Mouse (Mus musculus) liver, adult 2 months (tissue): ENCODE measurements at regions not wholly inside any gene's neighbourhood (a gene's known extent, or its start where the extent isn't known, plus 50 kb on each side); places are given as distances from the start of the nearest gene placed in this dataset.

ENCODE experiments used
- DNase-seq: peaks from one replicate; pipeline ENCODE4 v3.0.0-alpha.2; 2011; ENCODE audit warnings: low read depth, low spot score; ENCODE audit errors: extremely low read depth
- H3K27ac ChIP-seq: fragments of 200-500 bp; replicated peaks from 2 replicates; pipeline ENCODE4 v1.5.1; 2012; ENCODE audit warnings: low read depth, mild to moderate bottlenecking, control low read depth, inconsistent platforms, low read length; ENCODE audit not compliant: insufficient read depth
- H3K27me3 ChIP-seq: fragments of 200-500 bp; 2 replicates; pipeline ENCODE4 v1.6.1; 2012; ENCODE audit warnings: mild to moderate bottlenecking, moderate library complexity, low read length, inconsistent platforms; ENCODE audit not compliant: control insufficient read depth, insufficient read depth
- H3K36me3 ChIP-seq: fragments of 200-500 bp; 2 replicates; pipeline ENCODE4 v1.6.1; 2012; ENCODE audit warnings: low read length, inconsistent platforms; ENCODE audit not compliant: control insufficient read depth, insufficient read depth
- H3K4me1 ChIP-seq: fragments of 200-500 bp; 2 replicates; pipeline ENCODE4 v1.6.1; 2011; ENCODE audit warnings: low read length; ENCODE audit not compliant: control insufficient read depth, insufficient read depth
- H3K4me3 ChIP-seq: fragments of 200-500 bp; 2 replicates; pipeline ENCODE4 v1.5.1; 2011; ENCODE audit warnings: low read depth, mild to moderate bottlenecking, control low read depth, low read length, moderate library complexity; ENCODE audit not compliant: insufficient read depth
- H3K79me2 ChIP-seq: fragments of 200-500 bp; 2 replicates; pipeline ENCODE4 v1.6.1; 2012; ENCODE audit warnings: inconsistent platforms, mild to moderate bottlenecking, low read length, moderate library complexity; ENCODE audit not compliant: control insufficient read depth, insufficient read depth
- H3K9ac ChIP-seq: fragments of 200-500 bp; 2 replicates; pipeline ENCODE4 v1.6.1; 2012; ENCODE audit warnings: low read depth, mild to moderate bottlenecking, control low read depth, inconsistent platforms, low read length
- CTCF ChIP-seq: fragments of 200-500 bp; IDR thresholded peaks from 2 replicates; pipeline ENCODE4 v1.5.1; 2011; ENCODE audit warnings: low read depth, low read length, control low read depth
- POLR2A ChIP-seq: fragments of 200-500 bp; IDR thresholded peaks from 2 replicates; pipeline ENCODE4 v1.6.1; 2011; ENCODE audit warnings: low read length, control low read depth; ENCODE audit not compliant: insufficient read depth; ENCODE audit errors: extremely low read depth
- WGBS: fragments of 180-500 bp; shearing (Covaris S2); methylation state at CpG from one replicate; pipeline ENCODE4 v1.1.7; 2018; 5-methylcytosine and 5-hydroxymethylcytosine counted together

GRCm38 (mm10) chr1:88623040-88623439 is 79.0 kb downstream of the Arl4c start:
- Histone ChIP-seq H3K79me2 (no peaks in the 10 kb centered on the region), H3K27ac (no peak overlapping the region), H3K9ac (no peak overlapping the region), H3K4me1 (no peaks in the 10 kb centered on the region), H3K36me3 (no peaks in the 10 kb centered on the region), H3K4me3 (no peak overlapping the region), H3K27me3 (no peaks in the 10 kb centered on the region)
- TF ChIP-seq POLR2A (no peak), CTCF (no peak)
- WGBS, result 86% methylated on average over 10 of the region's 10 CpGs
- no peak for DNase-seq

- Histone ChIP-seq H3K27ac (no peak overlapping the region), H3K9ac (no peak overlapping the region), H3K4me1 (no peaks in the 10 kb centered on the region), H3K27me3 (no peaks in the 10 kb centered on the region), H3K36me3 (no peaks in the 10 kb centered on the region), H3K79me2 (no peaks in the 10 kb centered on the region), H3K4me3 (no peak overlapping the region)
- DNase-seq, result no peak
- 91% methylated on average over 6 of the region's 6 CpGs for WGBS
- no peak for TF ChIP-seq CTCF
- no peak for TF ChIP-seq POLR2A
Observed at GRCm38 (mm10) chr1:88622356-88622755, 79.7 kb downstream of the Arl4c start.

GRCm38 (mm10) chr1:88621214-88621613 is 80.8 kb downstream of the Arl4c start:
- H3K4me3 ChIP-seq, result no peak overlapping the region
- WGBS, result 61% methylated on average over 2 of the region's 2 CpGs
- DNase-seq, result no peak
- no peak overlapping the region for H3K9ac ChIP-seq
- no peaks in the 10 kb centered on the region for H3K36me3 ChIP-seq
- H3K27ac ChIP-seq, result no peak overlapping the region
- TF ChIP-seq POLR2A (no peak), CTCF (no peak)
- no peaks in the 10 kb centered on the region for H3K79me2 ChIP-seq
- no peaks in the 10 kb centered on the region for H3K4me1 ChIP-seq
- no peaks in the 10 kb centered on the region for H3K27me3 ChIP-seq

GRCm38 (mm10) chr1:88613007-88613406 is 89.0 kb downstream of the Arl4c start:
- TF ChIP-seq POLR2A, result no peak
- no peak for TF ChIP-seq CTCF
- no peak overlapping the region for H3K4me3 ChIP-seq
- no peaks in the 10 kb centered on the region for H3K27me3 ChIP-seq
- DNase-seq, result no peak
- H3K79me2 ChIP-seq, result no peaks in the 10 kb centered on the region
- H3K36me3 ChIP-seq, result no peaks in the 10 kb centered on the region
- H3K9ac ChIP-seq, result no peak overlapping the region
- no peaks in the 10 kb centered on the region for H3K4me1 ChIP-seq
- no peak overlapping the region for H3K27ac ChIP-seq
- WGBS, result 89% methylated on average over 2 of the region's 2 CpGs

GRCm38 (mm10) chr1:88611241-88611640 is 90.8 kb downstream of the Arl4c start:
- no peaks in the 10 kb centered on the region for H3K27me3 ChIP-seq
- H3K4me3 ChIP-seq, result no peak overlapping the region
- no peak overlapping the region for H3K27ac ChIP-seq
- TF ChIP-seq CTCF (no peak), POLR2A (no peak)
- H3K4me1 ChIP-seq, result no peaks in the 10 kb centered on the region
- 97% methylated on average over 5 of the region's 5 CpGs for WGBS
- no peak overlapping the region for H3K9ac ChIP-seq
- no peaks in the 10 kb centered on the region for H3K36me3 ChIP-seq
- no peak for DNase-seq
- no peaks in the 10 kb centered on the region for H3K79me2 ChIP-seq

- Histone ChIP-seq H3K27ac (no peak overlapping the region), H3K27me3 (no peaks in the 10 kb centered on the region), H3K4me1 (no peaks in the 10 kb centered on the region), H3K36me3 (no peaks in the 10 kb centered on the region), H3K4me3 (no peak overlapping the region), H3K9ac (no peak overlapping the region), H3K79me2 (no peaks in the 10 kb centered on the region)
- DNase-seq, result no peak
- 94% methylated on average over 9 of the region's 9 CpGs for WGBS
- TF ChIP-seq POLR2A, result no peak
- TF ChIP-seq CTCF, result no peak
Observed at GRCm38 (mm10) chr1:88610810-88611209, 91.2 kb downstream of the Arl4c start.
